Mouse (Mus musculus) layer of hippocampus, postnatal 36 days (tissue): ENCODE results near the gene Pdxk. TPM values are rescaled to one million over a fixed set of nuclear protein-coding genes. Genes with fewer than 3 reads are reported as not detected.
"Not testable (repeated sequence)": the region's sequence is repeated elsewhere in the genome, so short reads cannot be mapped to it uniquely, and the experiment has no call there.

Source experiments
- DNase-seq, 2 experiments: peaks; one replicate each; pipeline ENCODE4 v3.0.0; 2022
- total RNA-seq, 2 experiments: library from RNA; stranded (reverse); gene quantifications; 2 replicates each; pipeline ENCODE4 v1.2.3; 2021

Pdxk gene
- 100 to 1,000 TPM in 1 of 2 experiments, 10 to 100 TPM in 1; 93.3 to 102 TPM for total RNA-seq

DNA sequence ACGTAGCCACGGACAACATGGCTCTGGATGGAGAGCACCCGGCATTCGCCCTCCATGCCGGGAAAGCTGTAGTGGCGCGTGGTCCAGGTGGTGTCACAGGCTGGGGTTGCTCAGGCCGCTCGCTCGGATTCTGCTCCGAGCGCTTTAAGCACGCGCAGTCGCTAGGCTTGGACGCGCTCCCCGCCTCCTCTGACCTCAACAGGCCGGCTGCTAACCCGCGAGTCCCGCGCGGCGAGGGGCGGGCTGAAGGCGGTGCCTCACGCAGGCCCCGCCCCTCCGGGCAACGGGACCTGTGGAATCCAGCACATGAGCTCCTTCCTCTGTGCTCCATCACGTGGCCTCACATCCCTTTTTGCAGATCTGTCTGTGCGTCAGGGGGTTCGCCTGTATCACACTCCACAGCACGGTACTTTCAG, at the start of gene Pdxk:
Pdxk (minus strand) TSS at position 184 of the 416 bp plus-strand sequence.
- DNase-seq: peak; percentile 96

DNA sequence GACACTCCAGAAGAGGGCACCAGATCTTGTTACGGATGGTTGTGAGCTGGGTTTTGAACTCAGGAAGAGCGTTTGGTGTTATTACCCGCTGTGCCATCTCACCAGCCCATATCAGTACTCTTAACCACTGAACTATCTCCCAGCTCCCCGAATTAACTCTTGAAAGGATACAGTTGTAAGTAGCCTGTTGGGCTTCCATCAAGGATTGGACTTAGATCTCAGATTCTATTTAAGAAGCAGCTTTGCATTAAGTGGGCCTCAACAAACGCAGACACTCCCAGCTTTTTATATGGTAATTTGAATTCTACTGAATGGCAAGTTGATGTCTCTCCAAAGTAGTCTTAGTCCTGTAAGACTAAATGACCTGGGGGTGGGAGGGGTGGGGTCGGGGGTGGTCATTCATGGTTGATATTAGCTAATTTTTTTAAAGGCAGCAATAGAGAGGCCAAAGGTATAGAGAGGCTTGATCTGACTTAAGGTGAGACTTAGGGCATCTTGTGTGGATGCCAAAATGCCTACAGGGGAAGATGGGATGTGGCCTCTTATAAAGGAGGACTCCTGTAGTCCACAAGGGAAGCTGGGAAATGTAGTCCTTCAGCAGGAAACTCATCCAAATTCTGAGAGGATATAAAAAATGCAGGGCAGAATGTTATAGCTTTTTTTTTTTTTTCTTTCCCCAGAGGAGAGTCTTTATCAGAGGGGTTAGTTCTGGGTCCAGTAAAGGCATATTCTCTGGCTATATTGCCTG, 38.4 kb upstream of the Pdxk start:
- no peak for DNase-seq

DNA sequence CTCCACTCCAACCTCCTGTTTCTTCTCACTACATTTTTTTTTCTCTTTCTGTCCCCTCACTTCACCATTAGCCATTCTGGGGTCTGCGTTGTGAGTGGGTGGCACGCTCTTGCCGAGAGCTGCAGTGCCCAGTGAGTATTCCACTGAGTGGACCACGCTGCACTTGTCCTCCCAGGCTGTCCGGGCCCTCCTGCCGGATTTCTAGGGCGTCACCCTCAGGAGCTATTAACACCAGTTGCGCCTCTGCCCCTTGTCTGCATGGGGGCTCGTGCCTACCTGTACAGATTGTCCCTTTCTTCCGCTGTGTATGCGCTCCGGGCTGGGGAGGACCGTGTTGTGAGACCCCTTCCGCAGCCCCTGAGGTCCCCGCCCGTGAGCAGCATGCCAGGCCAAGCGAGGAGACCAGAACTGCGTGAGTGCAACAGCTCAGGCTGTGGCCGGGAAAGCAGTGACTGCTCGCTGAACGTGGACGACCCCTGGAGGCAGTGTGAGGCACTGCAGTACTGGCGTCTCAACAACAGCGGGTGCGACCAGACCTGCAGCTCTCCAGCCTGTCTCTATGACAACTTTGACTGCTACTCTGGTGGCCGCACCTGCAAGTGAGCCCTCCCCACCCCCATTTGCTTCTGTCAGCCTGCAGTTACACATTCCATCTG, 22.8 kb upstream of the Pdxk start:
- peak; percentile 78 to 79 for DNase-seq

DNA sequence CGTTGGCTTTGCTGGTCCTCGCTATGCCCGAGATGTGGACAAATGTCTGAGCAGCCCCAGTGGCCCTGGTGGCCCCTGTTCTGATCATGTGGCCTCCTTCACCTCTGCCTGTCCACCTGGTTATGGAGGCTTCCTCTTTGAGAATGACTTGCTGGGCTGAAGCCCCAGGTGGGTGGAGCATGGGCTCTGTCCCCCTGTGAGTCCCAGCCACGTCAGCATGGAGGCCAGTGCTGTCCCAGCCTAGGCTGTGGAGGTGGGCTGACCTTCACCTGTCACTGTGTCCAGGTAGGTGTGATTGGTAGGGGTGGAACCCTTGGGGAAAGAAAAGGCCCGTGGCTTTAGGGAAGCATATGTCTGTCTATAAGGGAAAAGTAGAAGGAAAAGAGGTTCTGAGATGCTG, 22.1 kb upstream of the Pdxk start:
- DNase-seq: no peak

DNA sequence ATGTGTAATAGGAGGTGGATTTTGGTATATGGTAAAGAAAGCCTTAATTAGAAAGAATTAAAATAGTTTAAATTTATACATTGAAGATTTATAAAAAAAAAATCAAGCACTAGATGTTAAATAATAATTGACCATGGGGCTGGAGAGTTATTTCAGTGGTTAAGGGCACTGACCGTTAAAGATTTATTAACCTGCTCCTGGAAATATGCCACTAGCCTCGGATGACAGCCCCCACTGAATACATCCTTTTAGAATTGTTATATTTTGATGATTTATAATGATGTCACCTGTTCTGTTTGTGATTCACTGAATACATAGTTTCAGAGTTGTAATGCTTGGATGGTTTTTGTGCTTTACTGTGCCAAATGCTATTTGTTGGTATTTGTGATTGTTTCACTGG, 20.6 kb upstream of the Pdxk start:
- not testable (repeated sequence) for DNase-seq

DNA sequence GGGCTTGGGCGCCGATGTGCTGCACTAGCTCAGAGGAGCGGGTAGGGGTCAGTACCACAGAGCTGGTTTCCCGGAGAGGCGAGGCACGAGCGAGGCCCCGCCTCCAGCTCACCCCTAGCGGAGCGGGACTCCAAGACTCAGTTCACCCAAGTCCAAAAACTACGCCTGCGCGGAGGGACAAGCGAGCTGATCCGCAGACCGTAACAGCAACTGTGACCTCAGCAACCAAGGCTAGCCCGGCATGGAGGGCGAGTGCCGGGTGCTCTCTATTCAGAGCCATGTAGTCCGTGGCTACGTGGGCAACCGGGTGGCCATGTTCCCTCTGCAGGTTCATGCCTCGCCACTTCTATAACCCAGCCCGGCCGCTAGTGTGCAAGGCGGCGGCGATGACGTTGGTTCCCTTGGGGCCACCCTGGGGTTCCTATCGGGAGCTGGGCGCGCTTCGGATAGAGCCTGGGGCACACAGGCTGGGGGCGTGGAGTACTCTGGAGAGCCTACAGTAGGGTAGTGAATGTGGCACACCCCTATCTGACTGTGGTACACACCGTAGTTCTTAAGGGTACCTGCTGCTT, 17.2 kb upstream of the Pdxk start:
- no peak for DNase-seq

DNA sequence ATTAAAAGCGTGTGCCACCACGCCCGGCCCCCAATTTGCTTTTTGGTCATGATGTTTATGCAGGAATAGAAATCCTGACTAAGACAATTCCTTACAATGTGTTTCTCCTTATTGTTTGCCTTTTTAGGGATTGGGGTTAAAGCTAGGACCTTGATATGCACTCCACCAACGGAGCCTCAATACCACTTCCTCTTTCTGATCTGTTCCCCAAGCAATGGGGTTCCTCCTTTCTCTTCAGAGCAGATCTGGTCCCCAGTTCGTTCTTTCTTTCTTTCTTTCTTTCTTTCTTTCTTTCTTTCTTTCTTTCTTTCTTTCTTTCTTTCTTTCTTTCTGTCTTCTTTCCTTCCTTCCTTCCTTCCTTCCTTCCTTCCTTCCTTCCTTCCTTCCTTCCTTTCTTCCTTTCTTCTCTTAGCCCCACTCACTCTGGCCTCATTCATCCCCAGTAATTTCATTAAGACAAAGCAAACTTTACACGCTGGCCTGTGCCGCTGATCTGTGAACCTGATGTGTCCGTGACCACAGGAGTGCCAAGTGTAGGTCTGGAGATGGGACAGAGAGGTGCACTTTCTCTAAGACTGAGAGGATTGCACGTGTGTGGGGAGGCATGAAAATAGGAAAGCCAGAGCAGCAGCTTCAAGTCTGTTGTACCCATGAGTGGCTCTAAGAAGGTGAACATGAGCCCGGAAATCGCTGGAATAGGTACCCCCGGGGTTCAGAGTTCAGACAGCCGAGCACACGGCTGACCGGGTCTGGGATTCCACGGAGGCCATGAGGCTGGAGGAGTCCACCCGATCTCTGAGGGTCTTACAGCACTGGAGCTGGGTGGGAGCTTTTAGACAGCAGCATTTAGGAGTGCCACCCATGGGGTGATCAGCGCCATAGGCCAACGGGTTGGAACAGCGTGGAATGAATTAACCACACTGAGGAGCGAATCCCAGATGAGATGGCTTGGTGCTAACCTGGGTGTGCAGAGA, 16.5 kb upstream of the Pdxk start:
- DNase-seq: no peak

DNA sequence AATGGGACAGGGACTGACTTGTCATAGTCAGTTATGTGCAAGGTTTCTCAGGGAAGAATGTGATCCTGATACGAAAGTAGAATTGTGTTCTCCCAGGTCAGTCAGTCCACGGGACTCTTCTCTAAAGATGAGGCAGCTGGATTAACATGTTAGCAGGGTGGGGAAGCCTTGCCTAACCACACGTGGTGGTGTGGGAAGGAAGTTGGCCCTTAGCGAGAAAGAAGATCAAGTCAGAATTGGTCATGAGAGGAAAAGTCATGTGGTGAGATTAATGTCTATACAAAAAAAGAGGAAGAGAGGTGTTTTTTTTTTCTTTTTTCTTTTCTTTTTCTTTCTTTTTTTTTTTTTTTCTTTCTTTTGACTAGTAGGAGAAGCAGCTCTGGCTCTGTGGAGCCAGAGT, 12.0 kb upstream of the Pdxk start:
- no peak for DNase-seq

DNA sequence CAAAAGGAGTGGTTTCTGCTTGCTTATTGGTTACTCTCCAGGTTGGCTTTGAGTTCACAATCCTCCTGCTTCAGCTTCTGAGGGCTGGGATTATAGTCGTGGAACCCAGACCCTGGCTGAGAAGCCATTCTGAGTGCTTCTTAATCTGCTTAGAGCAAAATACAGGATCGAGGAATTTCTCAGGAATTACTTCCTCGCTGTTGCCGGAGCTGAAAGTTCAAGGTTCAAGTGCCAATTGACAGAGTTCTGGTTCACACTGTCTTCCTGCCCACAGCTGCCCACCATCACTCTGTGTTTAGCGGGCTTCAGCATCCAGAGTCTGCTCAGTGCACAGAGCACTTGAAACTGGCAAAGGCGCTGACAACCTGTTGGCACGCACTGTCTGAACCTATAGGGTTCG, 10.0 kb upstream of the Pdxk start:
- no peak for DNase-seq

DNA sequence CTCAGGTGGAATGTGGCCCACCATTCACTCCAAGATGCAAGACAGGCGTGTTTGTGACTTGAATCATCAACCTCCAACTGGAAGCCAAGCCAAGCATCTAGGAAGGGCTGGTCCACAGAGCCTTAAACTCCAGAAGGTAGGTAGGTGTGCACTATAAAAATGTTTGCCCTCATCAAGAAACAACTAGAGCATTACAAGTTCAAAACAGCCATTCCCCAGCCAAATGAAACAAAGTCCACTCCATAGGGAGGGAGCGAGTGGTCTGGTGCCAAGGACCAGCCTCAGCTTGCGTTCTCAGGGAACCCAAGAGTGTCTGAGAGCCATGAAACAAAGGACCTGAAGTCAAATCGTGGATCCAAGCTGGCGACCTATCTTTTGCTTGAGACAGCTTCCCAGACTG, 8.7 kb upstream of the Pdxk start:
- no peak for DNase-seq

DNA sequence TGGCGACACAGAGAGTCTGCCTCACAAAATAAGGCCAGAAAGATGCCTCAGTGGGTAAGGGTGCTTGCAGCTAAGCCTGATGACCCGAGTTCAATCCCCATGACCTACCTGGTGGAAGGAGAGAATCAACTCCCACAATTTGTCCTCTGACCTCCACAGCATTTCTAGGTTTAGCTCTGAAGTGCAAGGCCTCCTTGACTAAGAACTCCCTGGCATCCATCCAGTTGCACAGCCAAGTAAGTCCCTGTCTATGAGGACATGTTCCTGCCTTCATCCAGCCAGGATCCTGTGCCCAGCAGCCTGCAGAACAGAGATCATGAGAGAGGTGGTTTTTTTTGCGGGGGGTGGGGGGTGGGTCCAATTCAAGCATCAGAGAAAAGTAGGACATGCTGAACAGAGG, 7.3 kb upstream of the Pdxk start:
- DNase-seq: no peak

DNA sequence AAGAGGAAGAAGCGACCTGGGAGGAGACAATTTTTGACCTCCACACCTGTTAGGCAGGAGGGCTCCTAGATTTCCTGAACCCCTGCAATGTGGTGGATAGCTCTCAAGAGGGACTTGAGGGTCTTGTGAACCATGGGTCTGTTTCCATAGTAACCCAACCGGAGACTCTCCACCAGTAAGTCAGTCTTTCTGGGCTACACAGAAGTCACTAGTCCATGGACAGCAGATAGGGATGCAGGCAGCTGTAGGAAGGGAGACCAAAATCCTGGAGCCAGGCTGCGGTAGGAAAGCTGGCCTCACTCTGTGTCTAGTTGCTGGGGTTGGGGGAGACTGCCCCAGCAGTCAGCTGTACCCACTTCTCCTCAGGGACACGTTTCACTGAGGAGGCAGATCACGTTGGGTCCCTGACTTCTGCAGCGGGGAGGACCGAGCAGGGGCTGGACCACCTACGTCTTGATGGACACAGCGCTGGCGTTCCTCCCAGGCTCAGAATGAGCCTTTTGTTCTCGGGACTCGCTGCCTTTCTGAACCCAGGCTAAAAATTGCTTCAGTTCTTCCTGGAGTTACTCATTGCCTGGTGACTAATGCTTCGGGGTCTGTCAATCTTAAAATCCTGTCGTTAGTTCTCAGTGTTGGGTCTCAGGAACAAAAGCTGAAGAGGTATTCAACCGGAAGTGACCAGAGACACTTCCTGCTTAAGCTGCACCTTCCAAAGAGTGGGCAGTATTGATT, 6.0 kb upstream of the Pdxk start:
- DNase-seq: no peak

DNA sequence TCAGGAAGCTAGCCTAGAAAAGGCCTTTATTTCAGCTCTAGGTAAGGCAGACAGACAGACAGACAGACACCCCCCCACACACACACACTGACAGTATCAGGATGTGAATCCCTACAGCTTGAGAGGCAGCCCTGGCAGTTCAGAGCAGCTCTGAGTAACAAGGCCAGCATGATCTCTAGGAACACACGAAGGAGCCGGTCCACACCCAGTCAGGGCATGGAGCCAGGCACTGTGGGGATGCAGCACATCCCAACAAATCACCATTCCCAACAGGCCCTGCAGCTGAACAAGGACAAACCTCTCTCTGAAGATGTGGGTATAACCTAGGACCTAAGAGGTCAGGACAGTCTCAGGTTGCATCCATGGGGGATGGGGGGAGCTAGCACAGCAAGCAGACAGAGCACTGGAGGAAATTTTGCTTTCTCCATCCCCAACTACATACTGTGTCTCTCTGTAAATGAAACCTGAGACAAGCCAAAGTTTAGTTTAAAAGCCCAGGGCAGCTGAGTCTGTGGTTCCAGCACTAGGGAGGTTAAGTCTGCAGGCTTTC, 3.1 kb upstream of the Pdxk start:
- no peak for DNase-seq

DNA sequence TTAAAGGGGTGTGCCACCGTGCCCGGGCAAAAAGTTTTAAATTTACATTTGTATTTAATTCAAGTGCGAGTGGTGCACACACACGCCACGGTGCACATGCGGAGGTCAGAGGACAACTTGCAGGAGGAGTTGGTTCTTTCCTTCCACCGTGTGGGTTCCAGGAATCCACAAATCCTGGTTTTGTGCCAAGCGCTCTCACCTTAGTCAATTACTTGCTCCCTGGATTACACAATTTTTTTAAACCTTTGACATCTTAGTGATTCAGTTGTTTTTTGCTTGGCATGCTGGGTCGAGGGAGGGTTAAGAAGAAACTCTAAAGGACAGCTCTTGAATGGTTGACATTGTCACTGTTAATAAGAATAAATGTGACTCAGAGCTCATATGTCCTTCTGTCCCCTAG, 1.9 kb upstream of the Pdxk start:
- no peak for DNase-seq

DNA sequence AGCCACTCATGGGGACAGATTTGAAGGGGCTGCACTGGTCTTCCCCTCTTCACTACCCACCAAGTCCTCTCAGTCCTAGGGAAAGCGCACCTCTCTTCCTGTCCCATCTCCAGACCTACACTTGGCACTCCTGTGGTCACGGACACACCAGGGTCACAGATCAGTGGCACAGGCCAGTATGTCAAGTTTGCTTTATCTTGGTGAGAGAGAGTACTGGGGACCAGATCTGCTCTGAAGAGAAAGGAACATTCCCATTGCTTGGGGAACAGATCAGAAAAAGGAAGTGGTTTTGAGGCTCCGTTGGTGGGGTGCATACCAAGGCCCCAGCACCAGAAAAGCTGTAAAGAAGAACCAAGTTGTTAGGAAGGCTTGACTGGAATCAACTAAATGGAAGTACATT, 697 bp upstream of the Pdxk start:
- no peak for DNase-seq

DNA sequence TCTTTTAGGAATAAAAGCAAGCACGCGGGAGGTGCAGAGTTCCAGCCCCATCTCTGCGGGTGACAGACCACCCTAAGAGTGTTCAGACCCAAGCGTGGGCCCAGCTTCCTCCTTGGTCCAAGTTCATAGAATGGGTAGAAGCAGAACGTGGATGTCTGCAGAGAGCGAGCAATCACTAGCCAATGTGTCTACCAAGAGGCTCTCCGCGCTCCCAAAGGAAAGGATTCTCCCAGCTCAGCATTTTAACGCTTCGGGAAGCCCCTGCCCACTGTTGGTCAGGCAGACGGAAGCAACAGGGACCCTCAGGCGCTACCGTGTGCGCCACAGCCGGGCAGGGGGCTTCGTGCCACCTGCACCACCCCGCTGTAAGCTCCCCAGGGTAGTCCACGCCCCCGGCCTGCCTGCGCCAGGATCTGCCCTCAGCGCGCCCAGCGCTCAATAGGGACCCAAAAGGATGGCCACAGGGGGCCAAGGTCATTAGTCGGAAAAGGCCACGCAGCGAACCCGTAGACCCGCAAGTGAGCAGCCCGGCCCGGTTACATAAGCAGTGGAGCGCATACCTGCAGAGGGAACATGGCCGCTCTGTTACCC, 479 bp downstream of the Pdxk start:
- DNase-seq: no peak

DNA sequence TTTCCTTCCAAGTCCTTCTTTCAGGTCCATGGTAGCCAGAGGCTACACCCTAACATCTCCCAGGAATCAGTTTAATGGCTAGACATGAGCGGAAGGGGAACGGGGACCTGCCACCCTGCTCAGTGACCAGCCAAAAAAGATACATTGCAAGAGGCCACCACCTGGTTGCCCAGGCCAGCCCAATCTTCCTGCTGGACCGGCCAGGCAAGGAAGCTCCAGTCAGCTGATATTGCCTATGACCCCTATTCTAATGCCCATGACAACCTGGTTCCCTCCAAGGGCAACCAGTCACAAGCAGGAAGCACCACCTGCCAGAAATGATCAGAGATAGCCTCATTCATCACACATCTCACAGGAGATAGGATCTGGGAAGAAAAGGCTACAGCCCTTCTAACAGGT, 1.0 kb downstream of the Pdxk start:
- DNase-seq: no peak

DNA sequence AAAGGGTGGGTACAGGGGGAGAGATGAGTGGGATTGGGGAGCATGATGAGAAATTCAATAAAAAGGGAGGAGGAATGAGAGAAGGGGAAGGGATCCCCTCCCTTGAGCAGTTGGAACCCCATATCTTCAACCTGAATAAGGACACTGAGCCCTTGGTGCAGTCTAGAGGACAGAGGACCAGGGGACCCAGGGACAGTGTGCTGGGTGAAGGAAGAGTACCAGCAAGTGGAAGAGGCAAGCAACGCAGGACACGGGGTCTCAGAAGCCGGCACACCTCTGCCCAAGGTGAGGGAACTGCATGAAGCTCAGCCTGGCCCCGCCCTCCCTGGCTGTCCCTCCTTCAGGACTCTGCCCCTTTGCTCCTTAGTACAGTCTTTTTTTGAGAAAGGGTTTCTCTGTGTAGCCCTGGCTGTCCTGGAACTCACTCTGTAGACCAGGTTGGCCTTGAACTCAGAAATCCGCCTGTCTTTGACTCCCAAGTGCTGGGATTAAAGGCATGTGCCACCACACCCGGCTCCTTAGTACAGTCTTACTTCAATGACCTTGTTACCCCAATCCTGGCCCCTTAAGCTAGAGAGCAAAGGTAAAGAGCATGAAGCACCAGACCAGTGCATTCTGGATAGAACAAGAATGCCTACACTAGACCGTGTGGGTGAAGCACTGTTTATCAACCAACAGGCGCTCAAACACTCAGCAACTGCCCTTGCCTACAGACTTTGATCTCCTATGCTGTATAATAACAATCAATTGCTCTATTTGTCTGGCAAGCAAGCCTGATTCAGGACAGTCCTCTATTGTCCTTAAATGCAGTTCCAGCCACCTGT, 1.6 kb downstream of the Pdxk start:
- DNase-seq: no peak

DNA sequence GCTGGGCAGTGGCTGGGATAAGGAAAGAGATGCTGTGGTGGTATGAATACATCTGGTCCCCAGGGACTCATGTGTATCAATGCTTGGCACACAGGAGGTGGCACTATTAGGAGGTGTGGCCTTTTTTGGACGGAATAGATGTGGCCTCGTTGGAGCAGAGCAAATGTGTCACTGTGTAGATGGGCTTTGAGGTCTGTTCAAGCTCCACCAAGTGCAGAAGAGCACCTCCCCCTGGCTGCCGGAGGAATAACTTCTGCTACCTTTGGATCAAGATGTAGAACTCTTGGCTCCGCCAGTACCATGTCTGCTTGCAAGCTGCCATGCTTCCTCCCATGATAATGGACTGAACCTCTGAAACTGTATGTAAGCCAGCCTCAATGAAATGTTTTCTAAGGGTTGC, 3.0 kb downstream of the Pdxk start:
- DNase-seq: no peak

DNA sequence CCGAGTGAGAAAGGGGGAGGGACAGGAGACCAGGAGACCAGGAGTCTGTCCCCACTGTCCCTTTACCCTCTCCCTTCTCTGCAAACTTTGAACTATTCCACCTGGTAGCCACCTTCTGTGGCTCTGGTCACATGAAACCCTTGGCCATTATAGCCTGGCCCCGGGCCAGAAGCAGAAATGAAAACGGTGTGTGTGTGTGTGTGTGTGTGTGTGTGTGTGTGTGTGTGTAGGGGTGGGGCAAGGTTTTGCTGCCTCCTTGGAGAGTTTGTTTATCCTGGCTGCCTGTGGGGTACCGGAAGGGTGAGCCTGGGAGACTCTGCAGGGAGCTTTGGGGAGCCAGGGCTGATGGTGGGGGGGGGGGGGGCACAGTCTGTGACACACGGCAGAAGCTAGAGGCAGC, 4.3 kb downstream of the Pdxk start:
- no peak for DNase-seq
